Mouse (Mus musculus) intestine, embryonic 14.5 days (tissue): ENCODE data around the gene Camta2. TPM values are rescaled to one million over a fixed set of nuclear protein-coding genes. Genes with fewer than 3 reads are reported as not detected.
A peak's percentile ranks its signal among the peaks of the same experiment; 100 is the strongest.

ENCODE experiments used
- ATAC-seq: fragments of 200-750 bp; cut with Nextera tagmentation; replicated peaks from 2 replicates; pipeline ENCODE4 v1.8.0; 2017; ENCODE audit warnings: low read depth, moderate number of reproducible peaks, moderate TSS enrichment, moderate library complexity; ENCODE audit not compliant: low FRiP score, low TSS enrichment
- DNase-seq: peaks from one replicate; pipeline ENCODE4 v3.0.0-alpha.2; 2018; ENCODE audit warnings: low spot score
- H3K27ac ChIP-seq: fragments of 300-500 bp; sonication (generic); 2 replicates; pipeline ENCODE4 v1.5.1; 2014; ENCODE audit warnings: low read depth, mild to moderate bottlenecking, control low read depth
- H3K27me3 ChIP-seq: fragments of 300-500 bp; sonication (generic); replicated peaks from 2 replicates; pipeline ENCODE4 v1.6.1; 2014; ENCODE audit warnings: low read length, control low read depth; ENCODE audit not compliant: control insufficient read depth, insufficient read depth
- H3K36me3 ChIP-seq: fragments of 300-500 bp; sonication (generic); 2 replicates; pipeline ENCODE4 v1.6.1; 2014; ENCODE audit warnings: low read length, control low read depth; ENCODE audit not compliant: control insufficient read depth, insufficient read depth
- H3K4me1 ChIP-seq: fragments of 300-500 bp; sonication (generic); replicated peaks from 2 replicates; pipeline ENCODE4 v1.6.1; 2014; ENCODE audit warnings: low read length, control low read depth, mixed read lengths; ENCODE audit not compliant: control insufficient read depth, insufficient read depth
- H3K4me2 ChIP-seq: fragments of 300-500 bp; sonication (generic); 2 replicates; pipeline ENCODE4 v1.6.1; 2014; ENCODE audit warnings: low read length
- H3K4me3 ChIP-seq: fragments of 300-500 bp; sonication (generic); 2 replicates; pipeline ENCODE4 v1.5.1; 2014; ENCODE audit warnings: low read depth, low read length, control low read depth, mixed read lengths
- H3K9ac ChIP-seq: fragments of 300-500 bp; sonication (generic); 2 replicates; pipeline ENCODE4 v1.6.1; 2014; ENCODE audit warnings: mild to moderate bottlenecking, low read length
- H3K9me3 ChIP-seq: fragments of 300-500 bp; sonication (generic); 2 replicates; pipeline ENCODE4 v1.6.1; 2016; ENCODE audit warnings: low read length, control low read depth; ENCODE audit not compliant: control insufficient read depth
- WGBS: fragments of 180-500 bp; shearing (Covaris S2); extraction: QIAGEN DNeasy Blood & Tissue Kit; methylation state at CpG from one replicate; pipeline ENCODE4 v1.1.7; 2014; 5-methylcytosine and 5-hydroxymethylcytosine counted together
- polyA plus RNA-seq: library from polyadenylated mRNA; unstranded; fragments of >200 nt; fragmentation: Nextera tagmentation; extraction: Ambion mirVana; gene quantifications from 2 replicates; pipeline ENCODE4 v1.2.1, GENCODE M21; 2014

Gene Camta2
- polyA plus RNA-seq, 1 experiment from 2014 or later: 16.2 TPM

- Histone ChIP-seq H3K9ac (no peak overlapping the region), H3K9me3 (no peaks in the 10 kb centered on the region), H3K27me3 (no peaks in the 10 kb centered on the region), H3K27ac (no peak overlapping the region), H3K4me1 (peaks cover 21% of the 10 kb centered on the region), H3K4me3 (no peak overlapping the region), H3K36me3 (peaks cover 42% of the 10 kb centered on the region), H3K4me2 (peak overlapping the region; percentile 66; the same call in 1 of the 2 replicates)
- ATAC-seq: no peak
- no peak for DNase-seq
- WGBS: 88% methylated on average over 16 of the region's 16 CpGs
These were observed 16.4 kb downstream of the Camta2 start for GRCm38 (mm10) chr11:70671333-70672047.

- Histone ChIP-seq H3K9ac (peak overlapping the region; percentile 72), H3K9me3 (no peaks in the 10 kb centered on the region), H3K4me2 (peak overlapping the region; percentile 66), H3K4me1 (peaks cover 21% of the 10 kb centered on the region), H3K27me3 (no peaks in the 10 kb centered on the region), H3K4me3 (peak overlapping the region; percentile 70), H3K27ac (peak overlapping the region; percentile 96), H3K36me3 (peaks cover 39% of the 10 kb centered on the region)
- DNase-seq (no peak), ATAC-seq (no peak)
- 49% methylated on average over 14 of the region's 14 CpGs for WGBS
These were observed 17.4 kb downstream of the Camta2 start for GRCm38 (mm10) chr11:70670483-70670882.

GRCm38 (mm10) chr11:70669582-70670345 is 18.1 kb downstream of the Camta2 start:
- peak; percentile 18 for ATAC-seq
- Histone ChIP-seq H3K4me2 (peak overlapping the region; percentile 66), H3K9me3 (no peaks in the 10 kb centered on the region), H3K27me3 (no peaks in the 10 kb centered on the region), H3K4me1 (peaks cover 21% of the 10 kb centered on the region), H3K27ac (peak overlapping the region; percentile 96), H3K36me3 (peaks cover 39% of the 10 kb centered on the region), H3K4me3 (peak overlapping the region; percentile 70), H3K9ac (peak overlapping the region; percentile 72)
- peak; percentile 88 for DNase-seq
- under 1% methylated on average over 31 of the region's 31 CpGs for WGBS

- Histone ChIP-seq H3K9me3 (no peaks in the 10 kb centered on the region), H3K4me2 (peak within 1 kb of the TSS; percentile 88), H3K27ac (peak within 1 kb of the TSS; percentile 96), H3K36me3 (peaks cover 45% of the 10 kb centered on the region), H3K9ac (peak within 1 kb of the TSS; percentile 72), H3K4me1 (peaks cover 21% of the 10 kb centered on the region), H3K4me3 (peak within 1 kb of the TSS; percentile 70), H3K27me3 (no peaks in the 10 kb centered on the region)
- ATAC-seq: peak; percentile 95
- peak; percentile 98 for DNase-seq
- under 1% methylated on average over 44 of the region's 44 CpGs for WGBS
These were observed 19.0 kb downstream of the Camta2 start, which contains the start of gene Spag7 for GRCm38 (mm10) chr11:70668771-70669505. Gene Spag7 (minus strand): TSS chr11:70669416.

GRCm38 (mm10) chr11:70668335-70668770 is 19.6 kb downstream of the Camta2 start:
- no peaks in the 10 kb centered on the region for H3K27me3 ChIP-seq
- peaks cover 47% of the 10 kb centered on the region for H3K36me3 ChIP-seq
- H3K27ac ChIP-seq: peak overlapping the region; percentile 96
- WGBS: under 1% methylated on average over 15 of the region's 15 CpGs
- DNase-seq (peak; percentile 85), ATAC-seq (peak; percentile 60)
- H3K4me3 ChIP-seq: peak overlapping the region; percentile 70
- peaks cover 21% of the 10 kb centered on the region for H3K4me1 ChIP-seq
- peak overlapping the region; percentile 59 for H3K9ac ChIP-seq
- H3K9me3 ChIP-seq: no peaks in the 10 kb centered on the region
- peak overlapping the region; percentile 88 for H3K4me2 ChIP-seq

- Histone ChIP-seq H3K9me3 (no peaks in the 10 kb centered on the region), H3K4me1 (peaks cover 21% of the 10 kb centered on the region), H3K27me3 (no peaks in the 10 kb centered on the region), H3K9ac (peak overlapping the region; percentile 59), H3K27ac (peak overlapping the region; percentile 96), H3K4me3 (peak overlapping the region; percentile 70), H3K4me2 (peak overlapping the region; percentile 88), H3K36me3 (peaks cover 50% of the 10 kb centered on the region)
- 69% methylated on average over 14 of the region's 14 CpGs for WGBS
- ATAC-seq (no peak), DNase-seq (no peak)
These were observed 20.4 kb downstream of the Camta2 start for GRCm38 (mm10) chr11:70667271-70668150.

GRCm38 (mm10) chr11:70666687-70667086 is 21.2 kb downstream of the Camta2 start:
- no peaks in the 10 kb centered on the region for H3K27me3 ChIP-seq
- ATAC-seq (no peak), DNase-seq (no peak)
- no peak overlapping the region for H3K9ac ChIP-seq
- 94% methylated on average over 8 of the region's 8 CpGs for WGBS
- no peak overlapping the region for H3K27ac ChIP-seq
- no peak overlapping the region for H3K4me2 ChIP-seq
- no peak overlapping the region for H3K4me3 ChIP-seq
- no peaks in the 10 kb centered on the region for H3K9me3 ChIP-seq
- peaks cover 55% of the 10 kb centered on the region for H3K36me3 ChIP-seq
- H3K4me1 ChIP-seq: peaks cover 21% of the 10 kb centered on the region
